Mouse (Mus musculus) embryonic facial prominence, embryonic 14.5 days (tissue): Measurements from ENCODE around the gene Appbp2. TPM values are rescaled to one million over a fixed set of nuclear protein-coding genes. Genes with fewer than 3 reads are reported as not detected.

Experiments used
- ATAC-seq: fragments of 200-750 bp; cut with Nextera tagmentation; 2 replicates; pipeline ENCODE4 v1.8.0; 2017; ENCODE audit warnings: low read depth, moderate number of reproducible peaks, moderate TSS enrichment
- DNase-seq: peaks from one replicate; pipeline ENCODE4 v3.0.0-alpha.2; 2015; ENCODE audit warnings: low spot score
- H3K27ac ChIP-seq: fragments of 300-500 bp; sonication (generic); replicated peaks from 2 replicates; pipeline ENCODE4 v1.5.1; 2014; ENCODE audit warnings: low read depth, mild to moderate bottlenecking, low read length, moderate library complexity
- H3K27me3 ChIP-seq: fragments of 300-500 bp; sonication (generic); replicated peaks from 2 replicates; pipeline ENCODE4 v1.6.1; 2014; ENCODE audit warnings: low read length; ENCODE audit not compliant: control insufficient read depth, insufficient read depth
- H3K36me3 ChIP-seq: fragments of 300-500 bp; sonication (generic); 2 replicates; pipeline ENCODE4 v1.6.1; 2014; ENCODE audit warnings: low read length, mixed read lengths; ENCODE audit not compliant: control insufficient read depth, insufficient read depth
- H3K4me1 ChIP-seq: fragments of 300-500 bp; sonication (generic); 2 replicates; pipeline ENCODE4 v1.6.1; 2014; ENCODE audit warnings: antibody characterized with exemption, low read length; ENCODE audit not compliant: control insufficient read depth, insufficient read depth
- H3K4me2 ChIP-seq: fragments of 300-500 bp; sonication (generic); 2 replicates; pipeline ENCODE4 v1.6.1; 2014; ENCODE audit warnings: low read depth, mild to moderate bottlenecking, low read length, moderate library complexity, mixed read lengths
- H3K4me3 ChIP-seq: fragments of 300-500 bp; sonication (generic); 2 replicates; pipeline ENCODE4 v1.5.1; 2014; ENCODE audit warnings: low read depth, mild to moderate bottlenecking, low read length
- H3K9ac ChIP-seq: fragments of 300-500 bp; sonication (generic); 2 replicates; pipeline ENCODE4 v1.6.1; 2014; ENCODE audit warnings: low read depth, mild to moderate bottlenecking, low read length, moderate library complexity, mixed read lengths
- H3K9me3 ChIP-seq: fragments of 300-500 bp; sonication (generic); 2 replicates; pipeline ENCODE4 v1.6.1; 2016; ENCODE audit warnings: low read length; ENCODE audit not compliant: control insufficient read depth
- WGBS: fragments of 180-500 bp; shearing (Covaris S2); extraction: QIAGEN DNeasy Blood & Tissue Kit; methylation state at CpG from one replicate; pipeline ENCODE4 v1.1.7; 2014; 5-methylcytosine and 5-hydroxymethylcytosine counted together
- polyA plus RNA-seq: library from polyadenylated mRNA; unstranded; fragments of >200 nt; fragmentation: Nextera tagmentation; extraction: Ambion mirVana; gene quantifications from 2 replicates; pipeline ENCODE4 v1.2.1, GENCODE M21; 2014

Appbp2 gene
- polyA plus RNA-seq, 1 experiment from 2014 or later: 46.1 TPM

DNA sequence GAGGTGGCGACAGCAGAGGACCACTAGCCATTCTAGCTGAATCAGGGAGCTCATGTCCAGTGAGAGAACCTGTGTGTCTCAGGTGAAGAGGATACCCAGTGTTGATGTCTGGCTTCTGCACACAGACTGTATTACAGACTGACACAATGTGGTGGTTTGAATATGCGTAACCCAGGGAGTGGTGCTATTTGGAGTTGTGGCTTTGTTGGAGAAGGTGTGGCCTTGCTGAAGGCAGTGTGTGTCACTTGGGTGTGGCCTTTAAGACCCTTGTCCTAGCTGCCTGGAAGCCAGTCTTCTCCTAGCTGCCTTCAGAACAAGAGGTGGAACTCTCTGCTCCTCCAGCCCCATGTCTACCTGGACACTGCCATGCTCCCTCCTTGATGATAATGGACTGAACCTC, 13.2 kb upstream of the Appbp2 start:
- Histone ChIP-seq H3K4me1 (no peaks in the 10 kb centered on the region), H3K4me3 (no peak overlapping the region), H3K9me3 (no peaks in the 10 kb centered on the region), H3K36me3 (no peaks in the 10 kb centered on the region), H3K9ac (no peak overlapping the region), H3K27ac (no peak overlapping the region), H3K27me3 (no peaks in the 10 kb centered on the region), H3K4me2 (no peak overlapping the region)
- DNase-seq (no peak), ATAC-seq (no peak)
- WGBS: 94% methylated on average over 2 of the region's 2 CpGs

DNA sequence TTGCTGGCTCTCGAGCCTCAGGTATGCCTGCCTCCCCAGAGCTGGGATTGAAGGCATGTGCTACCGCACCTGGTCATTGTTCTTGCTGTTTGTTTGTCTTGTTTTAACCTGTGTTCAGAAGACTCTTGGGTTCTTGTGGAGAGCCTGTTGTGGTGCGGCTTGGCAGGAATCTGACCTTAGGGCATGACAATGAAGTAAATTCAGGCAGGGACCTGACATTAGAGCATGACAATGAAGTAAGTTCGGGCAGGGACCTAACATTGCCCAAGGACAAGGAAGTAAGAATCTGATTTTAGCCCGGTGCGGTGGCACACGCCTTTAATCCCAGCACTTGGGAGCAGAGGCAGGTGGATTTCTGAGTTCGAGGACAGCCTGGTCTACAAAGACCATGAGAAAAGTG, 6.3 kb upstream of the Appbp2 start:
- 86% methylated on average over 8 of the region's 8 CpGs for WGBS
- no peaks in the 10 kb centered on the region for H3K27me3 ChIP-seq
- H3K9me3 ChIP-seq: no peaks in the 10 kb centered on the region
- no peak overlapping the region for H3K4me3 ChIP-seq
- H3K36me3 ChIP-seq: no peaks in the 10 kb centered on the region
- H3K4me1 ChIP-seq: no peaks in the 10 kb centered on the region
- no peak for ATAC-seq
- H3K9ac ChIP-seq: no peak overlapping the region
- H3K4me2 ChIP-seq: no peak overlapping the region
- DNase-seq: no peak
- H3K27ac ChIP-seq: no peak overlapping the region

DNA sequence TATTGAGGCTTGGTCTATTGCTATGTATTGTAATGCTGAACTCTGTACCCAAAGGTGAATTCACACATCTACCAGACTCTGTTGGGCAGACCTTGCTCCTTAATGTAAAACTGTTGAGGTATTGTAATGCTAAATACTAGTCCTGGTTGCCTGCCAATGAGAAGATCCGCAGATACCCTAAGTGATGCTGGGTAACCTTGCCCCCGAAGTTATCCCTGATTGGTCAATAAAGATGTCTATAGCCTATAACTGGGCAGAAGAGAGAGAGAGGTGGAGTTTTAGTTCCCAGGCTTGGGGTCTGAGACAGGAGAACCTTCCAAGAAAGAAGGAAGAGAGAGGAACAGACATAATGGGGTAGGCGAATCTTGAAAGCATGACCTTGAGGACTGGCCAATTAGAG, 5.3 kb upstream of the Appbp2 start:
- 92% methylated on average over 3 of the region's 3 CpGs for WGBS
- H3K36me3 ChIP-seq: no peaks in the 10 kb centered on the region
- H3K9me3 ChIP-seq: no peaks in the 10 kb centered on the region
- no peak overlapping the region for H3K4me2 ChIP-seq
- ATAC-seq (no peak), DNase-seq (no peak)
- H3K27ac ChIP-seq: no peak overlapping the region
- no peaks in the 10 kb centered on the region for H3K4me1 ChIP-seq
- no peaks in the 10 kb centered on the region for H3K27me3 ChIP-seq
- no peak overlapping the region for H3K9ac ChIP-seq
- H3K4me3 ChIP-seq: no peak overlapping the region

DNA sequence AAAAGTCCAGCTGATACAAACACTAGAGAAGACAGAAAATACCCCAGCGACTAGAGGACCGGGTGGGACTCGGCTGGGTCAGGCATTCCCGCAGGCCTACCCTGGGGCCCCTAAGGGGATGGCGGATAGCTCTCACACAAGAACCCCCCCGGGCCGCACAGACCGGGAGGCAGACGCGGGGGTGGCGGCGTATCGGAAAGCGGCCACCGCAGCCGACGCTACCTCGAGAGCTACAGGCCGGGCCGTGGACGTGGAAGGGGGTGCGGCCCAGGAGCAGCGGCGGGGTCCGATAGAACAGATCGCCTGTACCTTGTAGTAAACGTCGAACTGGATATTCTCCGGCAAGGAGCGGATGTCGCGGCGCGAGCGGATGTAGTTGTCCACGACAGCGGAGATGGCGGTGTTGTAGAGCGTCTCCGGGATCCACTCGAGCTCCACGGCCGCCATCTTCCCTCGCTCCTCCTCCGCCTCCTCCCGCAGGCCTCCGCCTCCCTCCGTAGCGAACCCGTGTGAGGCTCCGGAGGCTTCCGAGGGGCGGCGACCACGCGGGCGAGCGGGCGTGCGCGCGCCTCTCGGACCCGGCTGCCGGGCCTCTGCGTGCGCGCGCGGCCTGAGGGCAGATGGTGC, 454 bp downstream of the Appbp2 start:
- Histone ChIP-seq H3K4me1 (peaks cover 5% of the 10 kb centered on the region; the same call in 1 of the 2 replicates), H3K4me2 (peak overlapping the region; percentile 82), H3K9ac (peak overlapping the region; percentile 96), H3K27me3 (no peaks in the 10 kb centered on the region), H3K4me3 (peak overlapping the region; percentile 92), H3K9me3 (no peaks in the 10 kb centered on the region), H3K36me3 (peaks cover 7% of the 10 kb centered on the region), H3K27ac (peak overlapping the region; percentile 100)
- ATAC-seq (peak; percentile 94), DNase-seq (peak; percentile 92)
- under 1% methylated on average over 44 of the region's 70 CpGs for WGBS

DNA sequence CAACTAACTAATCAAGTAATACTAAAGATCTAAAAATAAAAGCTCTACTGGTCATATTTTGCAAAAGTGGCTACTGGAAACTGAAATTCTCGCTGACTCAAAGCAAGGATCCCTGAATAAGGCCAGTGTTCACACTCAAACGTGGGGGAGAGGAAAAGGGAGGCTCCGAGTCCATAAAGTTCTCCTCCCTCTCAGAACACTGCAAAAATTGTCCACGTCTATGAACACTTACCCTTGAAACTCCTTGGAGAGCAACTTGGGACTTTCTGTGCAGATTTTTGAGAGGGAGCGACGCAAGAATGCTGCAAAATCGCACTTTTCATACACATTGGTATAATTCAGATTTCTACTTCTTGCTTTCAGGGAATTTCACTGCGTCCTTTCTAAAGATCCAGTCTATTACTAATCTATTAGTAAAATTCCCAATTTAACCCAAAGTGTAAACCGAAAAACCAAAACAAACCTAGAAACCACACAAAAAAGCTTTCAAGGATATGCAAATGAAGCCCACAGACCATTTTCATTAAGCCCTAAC, 1.2 kb downstream of the Appbp2 start:
- Histone ChIP-seq H3K4me2 (peak overlapping the region; percentile 82), H3K9ac (peak overlapping the region; percentile 96), H3K4me3 (peak overlapping the region; percentile 92), H3K36me3 (peaks cover 7% of the 10 kb centered on the region), H3K27ac (peak overlapping the region; percentile 100), H3K27me3 (no peaks in the 10 kb centered on the region), H3K9me3 (no peaks in the 10 kb centered on the region), H3K4me1 (peaks cover 5% of the 10 kb centered on the region; the same call in 1 of the 2 replicates)
- WGBS: 6% methylated on average over 9 of the region's 9 CpGs
- DNase-seq (peak; percentile 43), ATAC-seq (no peak)

DNA sequence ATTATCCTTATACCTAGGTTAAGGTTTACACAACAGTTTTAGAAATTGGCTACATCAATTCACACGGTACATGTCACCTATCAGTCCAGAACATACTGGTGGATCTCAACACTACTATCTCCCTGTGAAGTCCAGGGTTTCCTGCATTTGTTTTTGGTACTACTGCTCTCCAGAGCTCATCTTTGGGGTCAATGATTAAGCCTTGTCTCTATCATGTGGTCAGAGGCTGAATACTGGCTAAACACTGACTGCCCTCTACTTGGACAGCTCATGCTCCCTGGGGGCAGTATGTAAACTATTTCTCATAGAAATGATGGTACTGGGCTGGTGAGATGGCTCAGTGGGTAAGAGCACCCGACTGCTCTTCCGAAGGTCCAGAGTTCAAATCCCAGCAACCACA, 11.7 kb downstream of the Appbp2 start:
- WGBS: 98% methylated on average over 3 of the region's 3 CpGs
- DNase-seq (no peak), ATAC-seq (no peak)
- Histone ChIP-seq H3K4me1 (no peaks in the 10 kb centered on the region), H3K4me2 (no peak overlapping the region), H3K27me3 (no peaks in the 10 kb centered on the region), H3K9ac (no peak overlapping the region), H3K36me3 (peaks cover 12% of the 10 kb centered on the region), H3K4me3 (no peak overlapping the region), H3K9me3 (no peaks in the 10 kb centered on the region), H3K27ac (no peak overlapping the region)

DNA sequence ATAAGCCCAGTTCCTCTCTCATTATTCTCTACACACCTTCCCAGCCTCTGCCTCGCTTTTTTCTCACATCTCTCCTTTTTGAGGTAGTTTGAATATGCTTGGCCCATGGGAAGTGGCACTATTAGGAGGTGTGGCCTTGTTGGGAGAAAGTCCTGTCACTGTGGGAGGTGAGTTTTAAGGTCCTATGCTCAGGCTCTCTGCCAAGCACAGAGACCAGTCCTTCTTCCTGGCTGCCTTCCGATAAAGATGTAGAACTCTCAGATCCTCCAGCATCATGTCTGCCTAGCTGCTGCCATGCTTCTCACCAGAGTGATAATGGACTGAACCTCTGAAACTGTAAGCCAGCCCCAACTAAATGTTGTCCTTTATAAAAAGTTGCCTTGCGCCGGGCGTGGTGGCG, 12.4 kb downstream of the Appbp2 start:
- 99% methylated on average over 6 of the region's 6 CpGs for WGBS
- H3K4me1 ChIP-seq: no peaks in the 10 kb centered on the region
- H3K9ac ChIP-seq: no peak overlapping the region
- no peak overlapping the region for H3K27ac ChIP-seq
- ATAC-seq (no peak), DNase-seq (no peak)
- no peak overlapping the region for H3K4me3 ChIP-seq
- H3K9me3 ChIP-seq: no peaks in the 10 kb centered on the region
- H3K27me3 ChIP-seq: no peaks in the 10 kb centered on the region
- peaks cover 12% of the 10 kb centered on the region for H3K36me3 ChIP-seq
- no peak overlapping the region for H3K4me2 ChIP-seq

DNA sequence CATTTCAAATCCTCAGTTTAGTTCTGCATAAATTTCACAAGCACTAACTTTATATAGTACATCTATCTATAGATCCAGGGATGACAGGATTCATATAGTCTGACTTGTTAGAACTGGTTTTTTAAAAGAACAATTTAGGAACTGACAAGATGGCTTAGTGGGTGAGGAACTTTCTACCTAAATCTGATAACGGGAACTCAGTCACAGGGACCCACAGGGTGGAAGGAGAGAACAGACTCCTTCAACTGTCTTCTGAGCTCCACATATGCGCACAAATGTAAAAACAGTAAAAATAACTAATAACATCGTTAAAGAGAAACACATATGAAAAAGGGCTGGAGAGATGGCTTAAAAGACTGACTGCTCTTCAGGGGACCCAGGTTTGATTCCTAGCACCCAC, 15.9 kb downstream of the Appbp2 start:
- WGBS: 81% methylated on average over 3 of the region's 3 CpGs
- no peak for ATAC-seq
- Histone ChIP-seq H3K36me3 (peaks cover 21% of the 10 kb centered on the region), H3K27ac (no peak overlapping the region), H3K4me3 (no peak overlapping the region), H3K4me1 (no peaks in the 10 kb centered on the region), H3K9me3 (no peaks in the 10 kb centered on the region), H3K4me2 (no peak overlapping the region), H3K9ac (no peak overlapping the region), H3K27me3 (no peaks in the 10 kb centered on the region)
- no peak for DNase-seq

DNA sequence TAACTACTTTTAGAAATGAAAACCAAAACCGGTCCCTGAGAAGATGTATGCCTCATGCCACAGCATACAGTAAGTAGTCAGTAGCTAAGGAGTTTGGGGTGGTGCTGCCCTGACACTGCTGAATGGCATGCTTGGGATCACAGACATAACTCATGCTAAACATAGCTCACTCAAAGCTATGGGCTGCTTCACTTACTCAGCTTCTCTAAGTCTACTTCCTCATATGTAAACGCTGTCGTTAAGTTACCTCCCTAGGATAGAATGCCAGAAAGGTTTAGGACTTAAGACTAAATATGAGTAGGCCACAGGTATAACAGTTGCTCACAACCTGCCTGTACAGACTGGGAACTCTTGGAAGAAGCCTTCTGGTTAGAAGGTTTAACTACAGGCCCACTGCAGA, 20.3 kb downstream of the Appbp2 start:
- no peak overlapping the region for H3K9ac ChIP-seq
- no peaks in the 10 kb centered on the region for H3K27me3 ChIP-seq
- no peak overlapping the region for H3K4me2 ChIP-seq
- WGBS: 94% methylated on average over 3 of the region's 3 CpGs
- H3K9me3 ChIP-seq: no peaks in the 10 kb centered on the region
- H3K27ac ChIP-seq: no peak overlapping the region
- H3K36me3 ChIP-seq: peaks cover 63% of the 10 kb centered on the region
- DNase-seq: no peak
- no peaks in the 10 kb centered on the region for H3K4me1 ChIP-seq
- no peak overlapping the region for H3K4me3 ChIP-seq
- ATAC-seq: no peak
